Comparison of ENCODE assay signal across 28 mouse cellular contexts in genomic region chr5:149956931-149957330, GRCm38 (mm10).
DNase-seq lines count a peak whose midpoint lies in the region; ATAC-seq and TF ChIP-seq lines count a peak whose summit lies in the region.
"Had no signal": no experiment of that assay in that cellular context is flagged by ENCODE, and none has a peak within 500 bp of the region (broad histone marks: within the 10 kb centered on the region; RNA-seq: fewer than 3 reads in every experiment).

No protein-coding gene starts in this region.

- H3K36me3 ChIP-seq in hindbrain, postnatal 0 days (ENCODE audit: insufficient read depth, low read length): no peaks in the 10 kb centered on the region
- H3K36me3 ChIP-seq: forebrain, embryonic 12.5 days; hindbrain, embryonic 10.5 days; hindbrain, embryonic 15.5 days; limb, embryonic 10.5 days; limb, embryonic 15.5 days; stomach, embryonic 15.5 days had no signal

- 59% methylated on average over 4 of the region's 4 CpGs for WGBS in hindbrain, postnatal 0 days

- TF ChIP-seq POLR2A in embryonic fibroblast, embryonic 13.5 days (IDR thresholded peaks at IDR 0.05; ENCODE audit: low read depth, low read length): no peak

- H3K9ac ChIP-seq in hindbrain, postnatal 0 days (replicated peaks; ENCODE audit: low read length): no peak overlapping the region
- H3K9ac ChIP-seq: forebrain, embryonic 12.5 days; forebrain, postnatal 0 days; hindbrain, embryonic 15.5 days; limb, embryonic 15.5 days; liver, embryonic 14.5 days; lung, embryonic 14.5 days; stomach, embryonic 15.5 days had no signal

- no peaks in the 10 kb centered on the region for H3K9me3 ChIP-seq in hindbrain, postnatal 0 days (ENCODE audit: low read length)
- H3K9me3 ChIP-seq: forebrain, embryonic 12.5 days; hindbrain, embryonic 10.5 days; hindbrain, embryonic 15.5 days; limb, embryonic 10.5 days; stomach, embryonic 15.5 days had no signal

- H3K4me3 ChIP-seq in embryonic fibroblast, embryonic 13.5 days (ENCODE audit: insufficient read depth, low read length): no peak overlapping the region
- no peak overlapping the region for H3K4me3 ChIP-seq in hindbrain, postnatal 0 days (ENCODE audit: low read length)
- H3K4me3 ChIP-seq: forebrain, embryonic 12.5 days; hindbrain, embryonic 10.5 days; hindbrain, embryonic 15.5 days; layer of hippocampus, adult 2 months; limb, embryonic 10.5 days; limb, embryonic 15.5 days; stomach, embryonic 15.5 days had no signal

- peaks cover 8% of the 10 kb centered on the region for H3K4me1 ChIP-seq in embryonic fibroblast, embryonic 13.5 days (ENCODE audit: control insufficient read depth, insufficient read depth, low read length)
- no peaks in the 10 kb centered on the region for H3K4me1 ChIP-seq in hindbrain, postnatal 0 days (ENCODE audit: insufficient read depth, low read length)
- H3K4me1 ChIP-seq: forebrain, embryonic 12.5 days; hindbrain, embryonic 10.5 days; hindbrain, embryonic 15.5 days; limb, embryonic 10.5 days; stomach, embryonic 15.5 days had no signal

- no peaks in the 10 kb centered on the region for H3K27me3 ChIP-seq in hindbrain, postnatal 0 days (ENCODE audit: insufficient read depth, low read length)
- H3K27me3 ChIP-seq: CH12.LX; forebrain, embryonic 12.5 days; hindbrain, embryonic 15.5 days; limb, embryonic 15.5 days; stomach, embryonic 15.5 days had no signal

- TF ChIP-seq CTCF in embryonic fibroblast, embryonic 13.5 days (IDR thresholded peaks at IDR 0.05; ENCODE audit: borderline replicate concordance, insufficient read depth, low read length): no peak
- no peak for TF ChIP-seq CTCF in hindbrain, postnatal 0 days (IDR thresholded peaks at IDR 0.05; ENCODE audit: low read depth)

- peak; percentile 27 for DNase-seq in 3T3-L1 (ENCODE audit: low read depth, low spot score)
- peak; percentile 56 for DNase-seq in Muller cell, postnatal 12 days (ENCODE audit: inconsistent ontology term)
- peak; percentile 65 for DNase-seq in adrenal gland, postnatal 14 days
- DNase-seq in embryo, embryonic 11 days: no peak
- DNase-seq in kidney, adult 11 months: no peak
- no peak for DNase-seq in hindbrain, postnatal 0 days (ENCODE audit: low spot score)
- DNase-seq: B cell, adult 2 months; cerebellum, adult 18-20 months; cerebellum, postnatal 10 days; forebrain, postnatal 0 days; heart, postnatal 14 days; kidney, adult 2 months; kidney, postnatal 36 days; lung, embryonic 14.5 days; lung, postnatal 14 days; thymus, postnatal 25 days had no signal

- peak overlapping the region; percentile 32; the same call in 1 of the 2 replicates for H3K27ac ChIP-seq in embryonic fibroblast, embryonic 13.5 days (ENCODE audit: insufficient read depth, low read length)
- H3K27ac ChIP-seq in hindbrain, postnatal 0 days: no peak overlapping the region
- H3K27ac ChIP-seq: forebrain, embryonic 12.5 days; hindbrain, embryonic 10.5 days; hindbrain, embryonic 15.5 days; layer of hippocampus, adult 2 months; limb, embryonic 10.5 days; limb, embryonic 15.5 days; liver, embryonic 14.5 days; stomach, embryonic 15.5 days had no signal

- no peak for ATAC-seq in hindbrain, postnatal 0 days
- ATAC-seq: forebrain, postnatal 0 days; midbrain, embryonic 16.5 days had no signal

- no peak overlapping the region for H3K4me2 ChIP-seq in hindbrain, postnatal 0 days (ENCODE audit: low read depth, low read length)
- H3K4me2 ChIP-seq: forebrain, embryonic 12.5 days; hindbrain, embryonic 15.5 days; limb, embryonic 15.5 days; lung, embryonic 14.5 days; midbrain, embryonic 11.5 days; stomach, embryonic 15.5 days had no signal

Comparison
In these comparisons a context has a peak if more than half of its experiments do, and no peak if none do; other contexts are left out.
1. DNase-seq: peak in 3T3-L1 (single experiment), Muller cell, postnatal 12 days (single experiment) and adrenal gland, postnatal 14 days (single experiment); none in embryo, embryonic 11 days (single experiment), kidney, adult 11 months (single experiment) and hindbrain, postnatal 0 days (single experiment).